Mouse (Mus musculus) spleen, adult 2 months (tissue): ENCODE results near the gene Ndufa5.

Source experiments
- CTCF ChIP-seq: fragments of 200-500 bp; IDR thresholded peaks from 2 replicates; pipeline ENCODE4 v1.5.1; 2011; ENCODE audit warnings: mild to moderate bottlenecking, inconsistent platforms; ENCODE audit not compliant: insufficient read depth, insufficient read length, insufficient replicate concordance; ENCODE audit errors: extremely low read depth
- POLR2A ChIP-seq: fragments of 200-500 bp; IDR thresholded peaks from 2 replicates; pipeline ENCODE4 v1.6.1; 2011; ENCODE audit warnings: low read depth, low read length, inconsistent platforms

- no peak for TF ChIP-seq POLR2A
- no peak for TF ChIP-seq CTCF
Measured at GRCm38 (mm10) chr6:24549801-24550200, 22.0 kb upstream of the Ndufa5 start.
